Mouse (Mus musculus) midbrain, embryonic 13.5 days (tissue): Measurements from ENCODE around the gene Palld. TPM values are rescaled to one million over a fixed set of nuclear protein-coding genes. Genes with fewer than 3 reads are reported as not detected.

Source experiments
- ATAC-seq: fragments of 200-750 bp; cut with Nextera tagmentation; 2 replicates; pipeline ENCODE4 v1.8.0; 2017; ENCODE audit warnings: mild to moderate bottlenecking, moderate TSS enrichment, moderate library complexity
- H3K27ac ChIP-seq: fragments of 300-500 bp; sonication (generic); 2 replicates; pipeline ENCODE4 v1.5.1; 2015; ENCODE audit warnings: inconsistent platforms, mild to moderate bottlenecking, moderate library complexity
- H3K27me3 ChIP-seq: fragments of 300-500 bp; sonication (generic); 2 replicates; pipeline ENCODE4 v1.6.1; 2015; ENCODE audit warnings: mild to moderate bottlenecking, inconsistent platforms
- H3K36me3 ChIP-seq: fragments of 300-500 bp; sonication (generic); 2 replicates; pipeline ENCODE4 v1.6.1; 2015; ENCODE audit warnings: mild to moderate bottlenecking, inconsistent platforms
- H3K4me1 ChIP-seq: fragments of 300-500 bp; sonication (generic); replicated peaks from 2 replicates; pipeline ENCODE4 v1.6.1; 2015; ENCODE audit warnings: inconsistent platforms
- H3K4me2 ChIP-seq: fragments of 300-500 bp; sonication (generic); replicated peaks from 2 replicates; pipeline ENCODE4 v1.6.1; 2015; ENCODE audit warnings: moderate library complexity, mild to moderate bottlenecking, inconsistent platforms
- H3K4me3 ChIP-seq: fragments of 300-500 bp; sonication (generic); replicated peaks from 2 replicates; pipeline ENCODE4 v1.5.1; 2015; ENCODE audit warnings: mild to moderate bottlenecking, inconsistent platforms
- H3K9ac ChIP-seq: fragments of 300-500 bp; sonication (generic); replicated peaks from 2 replicates; pipeline ENCODE4 v1.6.1; 2015; ENCODE audit warnings: mild to moderate bottlenecking, inconsistent platforms
- H3K9me3 ChIP-seq: fragments of 300-500 bp; sonication (generic); 2 replicates; pipeline ENCODE4 v1.6.1; 2016; ENCODE audit warnings: mild to moderate bottlenecking, inconsistent platforms
- WGBS: fragments of 180-500 bp; shearing (Covaris S2); methylation state at CpG from one replicate; pipeline ENCODE4 v1.1.7; 2015; 5-methylcytosine and 5-hydroxymethylcytosine counted together
- polyA plus RNA-seq: library from polyadenylated mRNA; unstranded; fragments of >200 nt; fragmentation: Nextera tagmentation; extraction: Ambion mirVana; gene quantifications from 2 replicates; pipeline ENCODE4 v1.2.1, GENCODE M21; 2015

Gene Palld
- polyA plus RNA-seq, 1 experiment from 2014 or later, result 27.6 TPM

GRCm38 (mm10) chr8:61797391-61797947 is 105.0 kb downstream of the Palld start:
- WGBS, result 84% methylated on average over 1 of the region's 1 CpGs
- H3K27ac ChIP-seq, result no peak overlapping the region
- no peaks in the 10 kb centered on the region for H3K27me3 ChIP-seq
- H3K4me1 ChIP-seq, result no peaks in the 10 kb centered on the region
- no peak overlapping the region for H3K4me3 ChIP-seq
- no peak overlapping the region for H3K9ac ChIP-seq
- H3K4me2 ChIP-seq, result no peak overlapping the region
- no peak for ATAC-seq
- no peaks in the 10 kb centered on the region for H3K9me3 ChIP-seq
- no peaks in the 10 kb centered on the region for H3K36me3 ChIP-seq

- Histone ChIP-seq H3K9ac (no peak overlapping the region), H3K4me3 (no peak overlapping the region), H3K4me2 (no peak overlapping the region), H3K27me3 (no peaks in the 10 kb centered on the region), H3K4me1 (no peaks in the 10 kb centered on the region), H3K27ac (no peak overlapping the region), H3K36me3 (no peaks in the 10 kb centered on the region), H3K9me3 (no peaks in the 10 kb centered on the region)
- WGBS, result 83% methylated on average over 7 of the region's 7 CpGs
- no peak for ATAC-seq
Measured at GRCm38 (mm10) chr8:61796537-61797050, 105.9 kb downstream of the Palld start.

GRCm38 (mm10) chr8:61789946-61790345 is 112.5 kb downstream of the Palld start:
- H3K27ac ChIP-seq, result no peak overlapping the region
- H3K36me3 ChIP-seq, result no peaks in the 10 kb centered on the region
- no peak for ATAC-seq
- WGBS, result 77% methylated on average over 3 of the region's 3 CpGs
- H3K27me3 ChIP-seq, result no peaks in the 10 kb centered on the region
- H3K4me2 ChIP-seq, result no peak overlapping the region
- H3K4me3 ChIP-seq, result no peak overlapping the region
- no peaks in the 10 kb centered on the region for H3K4me1 ChIP-seq
- H3K9ac ChIP-seq, result no peak overlapping the region
- H3K9me3 ChIP-seq, result no peaks in the 10 kb centered on the region

DNA sequence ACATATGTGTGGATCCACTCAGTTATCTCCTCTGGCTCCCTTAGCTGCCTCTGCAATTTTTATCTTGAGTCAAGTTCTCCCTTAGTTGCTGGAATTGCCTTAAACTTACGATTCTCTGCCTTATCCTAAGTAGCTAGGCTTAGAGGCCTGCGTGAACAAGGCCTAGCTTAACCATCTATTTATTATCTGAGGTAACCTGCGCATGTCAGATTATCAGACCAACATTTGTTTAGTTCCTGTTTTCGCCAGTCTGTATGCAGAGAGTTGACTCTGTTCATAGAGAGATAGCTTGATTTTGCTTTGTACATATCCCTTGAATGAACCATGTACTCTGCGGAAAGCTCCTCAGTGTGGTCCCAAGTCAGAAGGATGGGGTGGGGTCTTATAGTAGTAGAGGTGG is 113.2 kb downstream of the Palld start:
- Histone ChIP-seq H3K4me1 (no peaks in the 10 kb centered on the region), H3K27me3 (no peaks in the 10 kb centered on the region), H3K27ac (no peak overlapping the region), H3K4me2 (no peak overlapping the region), H3K4me3 (no peak overlapping the region), H3K9me3 (no peaks in the 10 kb centered on the region), H3K9ac (no peak overlapping the region), H3K36me3 (no peaks in the 10 kb centered on the region)
- ATAC-seq, result no peak
- 91% methylated on average over 5 of the region's 5 CpGs for WGBS

DNA sequence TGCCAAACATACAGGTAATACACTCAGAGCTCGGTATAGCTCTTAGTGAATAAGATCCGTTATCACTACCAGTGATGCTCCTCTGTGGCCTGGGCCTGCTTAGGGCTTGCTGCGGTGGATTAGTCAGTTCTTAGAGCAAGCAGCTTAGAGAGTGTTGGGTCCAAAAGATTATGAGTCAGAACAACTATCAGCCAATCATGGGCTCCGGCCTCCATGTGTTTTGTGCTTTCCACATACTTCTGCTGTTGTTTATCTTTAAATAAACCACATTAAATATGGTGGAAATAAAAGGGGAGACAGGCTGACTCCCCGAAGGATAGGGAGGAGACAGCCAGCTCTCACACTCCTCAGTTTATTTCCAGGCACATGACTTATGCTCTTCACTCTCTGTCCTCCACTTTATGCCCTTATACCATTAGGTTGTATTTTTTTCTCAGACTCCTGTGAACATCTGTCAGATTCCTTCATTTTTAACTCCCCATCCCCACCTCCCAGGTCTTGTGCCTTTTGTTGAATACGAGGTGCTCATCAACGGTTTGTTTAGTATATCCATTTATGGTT is 119.5 kb downstream of the Palld start:
- H3K36me3 ChIP-seq, result no peaks in the 10 kb centered on the region
- no peak for ATAC-seq
- H3K4me3 ChIP-seq, result no peak overlapping the region
- H3K27ac ChIP-seq, result no peak overlapping the region
- no peaks in the 10 kb centered on the region for H3K27me3 ChIP-seq
- 85% methylated on average over 7 of the region's 7 CpGs for WGBS
- H3K9me3 ChIP-seq, result no peaks in the 10 kb centered on the region
- no peaks in the 10 kb centered on the region for H3K4me1 ChIP-seq
- no peak overlapping the region for H3K4me2 ChIP-seq
- no peak overlapping the region for H3K9ac ChIP-seq

DNA sequence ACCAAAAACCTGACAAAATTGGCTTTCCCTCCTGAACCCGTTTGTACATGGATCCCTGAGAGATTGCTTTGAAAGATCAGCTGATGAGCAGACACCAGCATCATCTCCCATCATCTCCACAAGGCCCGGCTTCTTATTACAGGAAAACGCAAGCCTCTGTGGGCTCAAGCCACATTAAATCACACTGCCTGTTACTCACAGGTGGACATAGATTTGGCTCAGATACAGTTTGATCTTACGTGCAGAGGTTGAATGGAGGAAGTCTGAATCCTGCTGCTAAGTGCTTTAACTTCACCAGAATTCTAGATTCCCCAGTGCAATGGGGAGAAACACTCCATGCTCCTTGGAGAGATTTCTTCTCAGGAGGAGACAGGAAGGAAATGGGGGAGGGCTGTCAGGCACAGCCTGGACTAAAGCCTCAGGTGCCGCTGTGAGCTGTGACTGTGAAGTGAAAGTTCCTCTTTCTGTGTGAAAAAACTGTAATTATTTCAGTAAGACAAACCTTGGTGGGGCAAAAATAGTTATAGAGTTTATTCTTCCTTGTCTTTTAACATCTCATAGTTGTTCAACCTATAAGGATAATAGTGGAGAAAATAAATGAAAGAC is 121.7 kb downstream of the Palld start:
- Histone ChIP-seq H3K4me1 (no peaks in the 10 kb centered on the region), H3K9ac (no peak overlapping the region), H3K36me3 (no peaks in the 10 kb centered on the region), H3K9me3 (no peaks in the 10 kb centered on the region), H3K27ac (no peak overlapping the region), H3K4me2 (no peak overlapping the region), H3K4me3 (no peak overlapping the region), H3K27me3 (no peaks in the 10 kb centered on the region)
- no peak for ATAC-seq
- WGBS, result 80% methylated on average over 5 of the region's 5 CpGs

DNA sequence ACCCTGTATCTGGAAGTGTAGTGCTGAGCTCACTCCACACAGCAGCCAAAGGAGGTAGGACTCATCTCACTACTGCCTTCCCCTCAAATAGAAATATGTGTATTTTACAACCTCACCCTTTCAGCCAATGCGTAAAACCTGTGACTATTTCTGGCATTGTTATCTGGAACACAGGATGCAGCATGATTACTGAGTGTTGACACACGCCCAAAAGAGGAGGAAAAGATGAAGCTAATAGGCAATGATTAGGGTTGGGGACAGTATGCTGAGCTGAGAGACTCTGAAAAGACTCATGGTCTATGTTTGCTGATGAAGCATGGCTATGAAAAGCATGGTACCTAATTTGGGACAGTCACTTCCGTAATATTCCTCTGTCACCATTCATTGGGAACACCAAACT is 124.3 kb downstream of the Palld start:
- no peak for ATAC-seq
- 88% methylated on average over 3 of the region's 3 CpGs for WGBS
- Histone ChIP-seq H3K9me3 (no peaks in the 10 kb centered on the region), H3K4me1 (no peaks in the 10 kb centered on the region), H3K9ac (no peak overlapping the region), H3K27me3 (no peaks in the 10 kb centered on the region), H3K36me3 (no peaks in the 10 kb centered on the region), H3K27ac (no peak overlapping the region), H3K4me2 (no peak overlapping the region), H3K4me3 (no peak overlapping the region)

DNA sequence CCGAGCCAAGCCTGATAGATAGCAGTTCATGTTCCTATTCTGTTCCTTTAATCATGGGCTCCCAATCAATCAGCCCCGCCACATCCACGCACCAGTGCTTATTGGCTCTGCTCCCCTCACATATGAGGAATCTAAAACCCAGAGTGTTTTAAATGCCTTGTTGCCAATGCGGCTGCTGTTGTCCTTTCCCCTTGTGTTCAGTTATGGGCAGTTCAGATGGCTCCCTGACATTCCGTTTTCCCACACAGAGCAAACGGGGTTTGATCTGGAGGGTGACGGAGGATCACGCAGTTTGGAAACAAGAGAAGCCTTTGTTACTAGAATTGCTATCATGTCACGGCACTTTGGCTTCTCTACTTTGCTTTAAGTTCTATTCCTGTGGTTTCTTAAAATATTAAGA is 125.9 kb downstream of the Palld start:
- no peak for ATAC-seq
- Histone ChIP-seq H3K9ac (no peak overlapping the region), H3K27me3 (no peaks in the 10 kb centered on the region), H3K9me3 (no peaks in the 10 kb centered on the region), H3K27ac (no peak overlapping the region), H3K36me3 (no peaks in the 10 kb centered on the region), H3K4me2 (no peak overlapping the region), H3K4me3 (no peak overlapping the region), H3K4me1 (no peaks in the 10 kb centered on the region)
- 72% methylated on average over 9 of the region's 9 CpGs for whole genome bisulfite sequencing

DNA sequence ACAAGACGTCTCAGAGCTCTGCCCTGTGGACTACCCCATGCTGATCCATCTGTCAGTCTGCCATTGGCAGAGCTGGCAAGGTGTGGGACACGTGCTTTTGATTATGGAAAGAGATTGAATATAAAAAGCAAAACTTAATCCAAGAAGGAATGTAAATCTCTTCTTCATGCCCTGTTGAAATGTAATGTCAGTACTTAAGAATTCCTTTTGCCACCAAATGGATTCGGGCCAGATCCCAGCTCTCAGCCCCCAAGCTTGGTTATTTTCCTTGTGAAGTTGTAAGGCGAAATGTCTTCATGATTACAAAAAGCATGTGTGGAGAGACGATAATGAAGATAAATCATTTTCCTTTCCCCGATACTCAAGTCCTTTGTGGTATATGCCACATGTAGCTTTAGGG is 126.6 kb downstream of the Palld start:
- Histone ChIP-seq H3K36me3 (no peaks in the 10 kb centered on the region), H3K4me3 (no peak overlapping the region), H3K27me3 (no peaks in the 10 kb centered on the region), H3K9ac (no peak overlapping the region), H3K4me2 (no peak overlapping the region), H3K4me1 (no peaks in the 10 kb centered on the region), H3K9me3 (no peaks in the 10 kb centered on the region), H3K27ac (no peak overlapping the region)
- WGBS, result 66% methylated on average over 6 of the region's 6 CpGs
- ATAC-seq, result no peak

DNA sequence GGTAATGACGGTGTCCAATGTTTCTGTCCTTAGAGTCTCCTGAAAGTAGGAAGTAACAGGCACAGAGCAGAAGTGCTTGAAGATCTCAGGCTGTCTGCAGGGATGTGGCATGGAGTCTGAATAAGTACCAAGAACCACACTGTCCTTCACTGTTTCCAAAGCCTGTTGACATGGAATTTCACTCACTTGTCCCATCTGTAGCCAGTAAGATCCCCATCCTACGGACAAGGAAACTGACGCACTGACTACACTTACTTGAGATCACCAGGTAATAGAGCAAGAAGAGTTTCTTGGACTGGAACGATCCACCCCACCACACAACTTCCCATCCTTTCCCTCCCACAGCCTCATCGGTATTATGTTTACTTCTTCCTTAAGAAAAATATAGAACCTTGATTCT is 128.3 kb downstream of the Palld start:
- no peak overlapping the region for H3K4me2 ChIP-seq
- H3K27me3 ChIP-seq, result no peaks in the 10 kb centered on the region
- H3K4me3 ChIP-seq, result no peak overlapping the region
- ATAC-seq, result no peak
- no peaks in the 10 kb centered on the region for H3K36me3 ChIP-seq
- H3K4me1 ChIP-seq, result no peaks in the 10 kb centered on the region
- no peak overlapping the region for H3K27ac ChIP-seq
- WGBS, result 89% methylated on average over 5 of the region's 5 CpGs
- H3K9me3 ChIP-seq, result no peaks in the 10 kb centered on the region
- no peak overlapping the region for H3K9ac ChIP-seq

GRCm38 (mm10) chr8:61773595-61774088 is 128.8 kb downstream of the Palld start:
- H3K9me3 ChIP-seq, result no peaks in the 10 kb centered on the region
- 78% methylated on average over 4 of the region's 4 CpGs for whole genome bisulfite sequencing
- no peak for ATAC-seq

GRCm38 (mm10) chr8:61771328-61771727 is 131.2 kb downstream of the Palld start:
- Histone ChIP-seq H3K4me2 (no peak overlapping the region), H3K9ac (no peak overlapping the region), H3K9me3 (no peaks in the 10 kb centered on the region), H3K27me3 (no peaks in the 10 kb centered on the region), H3K4me3 (no peak overlapping the region), H3K4me1 (no peaks in the 10 kb centered on the region), H3K27ac (no peak overlapping the region), H3K36me3 (no peaks in the 10 kb centered on the region)
- ATAC-seq, result no peak
- 87% methylated on average over 3 of the region's 3 CpGs for WGBS

More at GRCm38 (mm10) chr8:61773595-61774088, 128.8 kb downstream of the Palld start:
- Histone ChIP-seq H3K27ac (no peak overlapping the region), H3K4me1 (no peaks in the 10 kb centered on the region), H3K27me3 (no peaks in the 10 kb centered on the region), H3K36me3 (no peaks in the 10 kb centered on the region), H3K4me3 (no peak overlapping the region), H3K9ac (no peak overlapping the region), H3K4me2 (no peak overlapping the region)
